Mouse (Mus musculus) left cerebral cortex, adult 2 months (tissue): Measurements from ENCODE around the gene Sh2d3c. TPM values are rescaled to one million over a fixed set of nuclear protein-coding genes. Genes with fewer than 3 reads are reported as not detected.
A peak's percentile ranks its signal among the peaks of the same experiment; 100 is the strongest.

Experiments used
- DNase-seq, 2 experiments: peaks; one replicate each; pipeline ENCODE4 v3.0.0; 2021 to 2022; ENCODE audit warnings: low spot score in 2 of 2, mixed read lengths in 1 of 2; ENCODE audit errors: extremely low spot score in 1 of 2
- H3K27ac ChIP-seq: fragments of 200-600 bp; 2 replicates; pipeline ENCODE4 v1.8.1; 2022
- H3K4me3 ChIP-seq: fragments of 200-600 bp; 2 replicates; pipeline ENCODE4 v1.8.1; 2022
- CTCF ChIP-seq: fragments of 200-600 bp; IDR thresholded peaks from 2 replicates; pipeline ENCODE4 v1.8.1; 2022; ENCODE audit warnings: antibody characterized with exemption, mild to moderate bottlenecking, moderate library complexity
- intact Hi-C: fragments of 180-260 bp; cut with DNase I; formaldehyde crosslinking; loops from one replicate; pipeline ENCODE4 v1.15.1; 2025
- microRNA-seq, 2 experiments: library from miRNA; unstranded; fragments of <30 nt; microRNA quantifications; one replicate each; pipeline ENCODE4 v1.2.0; 2021
- total RNA-seq, 2 experiments: library from RNA; stranded (reverse); gene quantifications; 2 replicates each; pipeline ENCODE4 v1.2.3; 2021

The Sh2d3c gene
- total RNA-seq, 2 experiments from 2014 or later: 31.1 to 42.5 TPM

DNA sequence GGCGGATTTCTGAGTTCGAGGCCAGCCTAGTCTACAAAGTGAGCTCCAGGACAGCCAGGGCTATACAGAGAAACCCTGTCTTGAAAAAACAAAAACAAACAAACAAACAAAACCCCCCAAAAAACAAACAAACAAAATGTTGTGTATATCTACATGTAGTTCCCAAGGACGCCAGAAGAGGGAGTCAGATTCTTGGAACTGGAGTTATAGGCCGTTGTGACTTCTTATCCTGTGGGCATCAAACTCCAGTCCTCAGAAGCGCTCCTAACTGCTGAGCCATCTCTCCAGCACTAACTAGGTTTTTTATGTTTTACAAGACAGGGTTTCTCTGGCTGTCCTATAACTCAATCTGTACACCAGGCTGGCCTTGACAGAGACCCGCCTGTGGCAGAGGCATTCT is 66.3 kb downstream of the Sh2d3c start:
- TF ChIP-seq CTCF: peak; percentile 64
- no peak for DNase-seq
- Histone ChIP-seq H3K27ac (no peak overlapping the region), H3K4me3 (no peak overlapping the region)
- intact Hi-C loops: no loop called here

GRCm38 (mm10) chr2:32788581-32788980 is 67.7 kb downstream of the Sh2d3c start:
- H3K4me3 ChIP-seq: no peak overlapping the region
- H3K27ac ChIP-seq: no peak overlapping the region; the same call in 1 of the 2 replicates
- no peak for DNase-seq
- intact Hi-C loops: no loop called here
- TF ChIP-seq CTCF: no peak

DNA sequence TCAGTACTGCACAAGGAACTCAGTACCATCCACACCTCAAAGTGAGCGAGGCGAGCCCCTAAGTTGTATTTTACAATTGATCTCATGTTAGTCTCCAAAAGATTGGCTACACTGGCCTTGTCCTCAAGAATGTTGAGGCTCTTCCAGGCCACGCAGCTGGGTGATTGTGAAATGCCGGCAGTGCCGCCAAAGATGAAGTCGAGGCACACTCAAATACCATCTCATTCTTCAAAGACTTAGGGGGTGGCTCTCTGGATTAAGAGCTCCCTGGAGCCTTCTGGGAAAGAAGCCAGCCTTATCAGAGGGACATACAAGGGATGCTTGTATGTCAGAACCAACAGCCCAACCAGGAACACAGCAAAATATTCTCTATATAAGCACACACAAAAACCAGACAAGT is 70.4 kb downstream of the Sh2d3c start:
- intact Hi-C loops: no loop called here
- TF ChIP-seq CTCF: no peak
- DNase-seq: no peak
- Histone ChIP-seq H3K27ac (no peak overlapping the region), H3K4me3 (no peak overlapping the region)

- Histone ChIP-seq H3K4me3 (no peak overlapping the region), H3K27ac (no peak overlapping the region; the same call in 1 of the 2 replicates)
- no peak for DNase-seq
- intact Hi-C loops: no loop called here
- no peak for TF ChIP-seq CTCF
Measured at GRCm38 (mm10) chr2:32795748-32796418, 75.0 kb downstream of the Sh2d3c start.

GRCm38 (mm10) chr2:32798251-32798962 is 77.6 kb downstream of the Sh2d3c start:
- Histone ChIP-seq H3K4me3 (no peak overlapping the region), H3K27ac (peak overlapping the region; percentile 74)
- no peak for TF ChIP-seq CTCF
- no peak for DNase-seq
- intact Hi-C loops: no loop called here

Small RNA genes within 50 kb of the gene (microRNA-seq; reads per million reads assigned to microRNA genes)
- 0 reads per million in 2 experiments for gene Gm47291
- gene Mir2861: 0 reads per million in 2 experiments
- 0 reads per million in 2 experiments for gene Mir3960
- 0 to 0.24 reads per million in 2 experiments for gene Mir8093

Other genes starting within 250 kb of the Sh2d3c start
- gene Fam102a, start 185.7 kb upstream of the Sh2d3c start, total RNA-seq: 10 to 100 TPM; 61.1 to 64.8 TPM
- 10 to 100 TPM; 79.4 to 82.6 TPM for gene Dpm2, start 150.2 kb upstream of the Sh2d3c start, total RNA-seq
- gene Pip5kl1, start 146.3 kb upstream of the Sh2d3c start, total RNA-seq: 10 to 100 TPM; 10.1 to 14.1 TPM
- 1 to 10 TPM in 1 of 2 experiments, under 1 TPM in 1; 0.75 to 1.1 TPM for gene 9430097D07Rik, start 145.4 kb upstream of the Sh2d3c start, total RNA-seq
- gene St6galnac4, start 134.0 kb upstream of the Sh2d3c start, total RNA-seq: 10 to 100 TPM; 37.2 to 38.0 TPM
- gene St6galnac6, start 121.3 kb upstream of the Sh2d3c start, total RNA-seq: 100 to 1,000 TPM; 122 to 133 TPM
- 100 to 1,000 TPM; 140 to 153 TPM for gene Ak1, start 99.3 kb upstream of the Sh2d3c start, total RNA-seq
- 10 to 100 TPM; 22.2 to 23.0 TPM for gene Eng, start 74.5 kb upstream of the Sh2d3c start, total RNA-seq
- 10 to 100 TPM in 1 of 2 experiments, 1 to 10 TPM in 1; 9.4 to 10.5 TPM for gene Fpgs, start 16.9 kb upstream of the Sh2d3c start, total RNA-seq
- 100 to 1,000 TPM; 129 to 134 TPM for gene Cdk9, start 8.0 kb upstream of the Sh2d3c start, total RNA-seq
- gene 6330409D20Rik, start 20.0 kb downstream of the Sh2d3c start, total RNA-seq: 1 to 10 TPM; 1.6 to 2.2 TPM
- 10 to 100 TPM; 30.4 to 30.7 TPM for gene Tor2a, start 36.2 kb downstream of the Sh2d3c start, total RNA-seq
- under 1 TPM; 0.40 to 0.52 TPM for gene Ttc16, start 54.6 kb downstream of the Sh2d3c start, total RNA-seq
- 1 to 10 TPM; 7.9 to 9.3 TPM for gene Ptrh1, start 54.7 kb downstream of the Sh2d3c start, total RNA-seq
- under 1 TPM; 0.20 to 0.61 TPM for gene Cfap157, start 63.4 kb downstream of the Sh2d3c start, total RNA-seq
- gene Stxbp1, start 126.2 kb downstream of the Sh2d3c start, total RNA-seq: 100 to 1,000 TPM; 947 to 984 TPM
- 10 to 100 TPM; 24.4 to 31.4 TPM for gene Fam129b, start 155.1 kb downstream of the Sh2d3c start, total RNA-seq
- 100 to 1,000 TPM; 110 to 129 TPM for gene Rpl12, start 240.5 kb downstream of the Sh2d3c start, total RNA-seq
- 10 to 100 TPM; 37.6 to 38.2 TPM for gene Lrsam1, start 240.6 kb downstream of the Sh2d3c start, total RNA-seq